Comparison of ENCODE assay signal across 11 mouse cellular contexts in genomic region chr11:33028920-33029319, GRCm38 (mm10).
A peak's percentile ranks its signal among the peaks of the same experiment; 100 is the strongest.
DNase-seq lines count a peak whose midpoint lies in the region; ATAC-seq and TF ChIP-seq lines count a peak whose summit lies in the region.
"Had no signal": no experiment of that assay in that cellular context is flagged by ENCODE, and none has a peak within 500 bp of the region (broad histone marks: within the 10 kb centered on the region; RNA-seq: fewer than 3 reads in every experiment).

No protein-coding gene starts in this region.

- no peak overlapping the region for H3K4me2 ChIP-seq in neural tube, embryonic 15.5 days
- H3K4me2 ChIP-seq: embryonic facial prominence, embryonic 13.5 days; hindbrain, embryonic 15.5 days had no signal

- no peak overlapping the region for H3K9ac ChIP-seq in neural tube, embryonic 15.5 days (replicated peaks)
- H3K9ac ChIP-seq: embryonic facial prominence, embryonic 13.5 days; hindbrain, embryonic 15.5 days had no signal

- H3K27ac ChIP-seq in layer of hippocampus, adult 2 months: no peak overlapping the region
- H3K27ac ChIP-seq in neural tube, embryonic 15.5 days (replicated peaks): no peak overlapping the region
- H3K27ac ChIP-seq: embryonic facial prominence, embryonic 13.5 days; hindbrain, embryonic 15.5 days; macrophage had no signal

- no peaks in the 10 kb centered on the region for H3K4me1 ChIP-seq in neural tube, embryonic 15.5 days
- H3K4me1 ChIP-seq: embryonic facial prominence, embryonic 13.5 days; hindbrain, embryonic 15.5 days had no signal

- ATAC-seq in neural tube, embryonic 15.5 days (ENCODE audit: low FRiP score): no peak

- no peaks in the 10 kb centered on the region for H3K9me3 ChIP-seq in neural tube, embryonic 15.5 days (replicated peaks)
- H3K9me3 ChIP-seq: embryonic facial prominence, embryonic 13.5 days; hindbrain, embryonic 15.5 days had no signal

- no peaks in the 10 kb centered on the region for H3K27me3 ChIP-seq in splenic B cell, adult 2 months (ENCODE audit: control insufficient read depth, insufficient read depth, low read length, poor library complexity, severe bottlenecking)
- H3K27me3 ChIP-seq in neural tube, embryonic 15.5 days (replicated peaks): no peaks in the 10 kb centered on the region
- H3K27me3 ChIP-seq: embryonic facial prominence, embryonic 13.5 days; hindbrain, embryonic 15.5 days had no signal

- peak; percentile 80 for TF ChIP-seq CTCF in layer of hippocampus, adult 2 months (conservative IDR thresholded peaks at IDR 0.05)

- H3K4me3 ChIP-seq in layer of hippocampus, adult 2 months: no peak overlapping the region
- no peak overlapping the region for H3K4me3 ChIP-seq in neural tube, embryonic 15.5 days (replicated peaks)
- H3K4me3 ChIP-seq: embryonic facial prominence, embryonic 13.5 days; hindbrain, embryonic 15.5 days had no signal

- H3K36me3 ChIP-seq in splenic B cell, adult 2 months (ENCODE audit: control insufficient read depth, insufficient read depth, low read length, poor library complexity, severe bottlenecking): no peaks in the 10 kb centered on the region
- no peaks in the 10 kb centered on the region for H3K36me3 ChIP-seq in neural tube, embryonic 15.5 days
- H3K36me3 ChIP-seq: embryonic facial prominence, embryonic 13.5 days; hindbrain, embryonic 15.5 days had no signal

- DNase-seq in layer of hippocampus, adult 2 months (ENCODE audit: low spot score in 2 of 2): peak in 1 of 2 experiments; percentile 32
- no peak for DNase-seq in layer of hippocampus, adult 8-10 months (ENCODE audit: low spot score in 2 of 2)
- peak; percentile 35 for DNase-seq in NIH3T3 (ENCODE audit: low read depth)
- peak; percentile 47 for DNase-seq in induced T-regulatory cell, adult 2 months (ENCODE audit: low read depth)
- peak; percentile 46 for DNase-seq in splenic B cell, adult 2 months (ENCODE audit: low read depth, low spot score)
- DNase-seq in urinary bladder, postnatal 4 days (ENCODE audit: low spot score in 2 of 2): no peak
- no peak for DNase-seq in yolk sac, embryonic 10.5 days (ENCODE audit: low spot score)

Comparison
In these comparisons a context has a peak if more than half of its experiments do, and no peak if none do; other contexts are left out.
1. DNase-seq: peak in NIH3T3 (single experiment), induced T-regulatory cell, adult 2 months (single experiment) and splenic B cell, adult 2 months (single experiment); none in layer of hippocampus, adult 8-10 months (0 of 2), urinary bladder, postnatal 4 days (0 of 2) and yolk sac, embryonic 10.5 days (single experiment).